Mouse (Mus musculus) G1E (cell line): ENCODE measurements around the gene Krtap5-2.

Experiments
- CTCF ChIP-seq: IDR thresholded peaks from 2 replicates; pipeline ENCODE4 v1.5.1; 2012; ENCODE audit warnings: low read depth, low read length, inconsistent platforms, mixed read lengths
- GATA1 ChIP-seq: IDR thresholded peaks from 2 replicates; pipeline ENCODE4 v1.6.1; 2012; ENCODE audit warnings: borderline replicate concordance, low read length, inconsistent platforms, mixed read lengths
- GATA2 ChIP-seq: IDR thresholded peaks from 2 replicates; pipeline ENCODE4 v1.6.1; 2012; ENCODE audit warnings: low read depth, low read length, inconsistent platforms, borderline replicate concordance
- POLR2AphosphoS5 ChIP-seq: IDR thresholded peaks from 2 replicates; pipeline ENCODE4 v1.6.1; 2012; ENCODE audit warnings: low read depth, low read length, inconsistent platforms; ENCODE audit not compliant: insufficient replicate concordance
- TAL1 ChIP-seq: conservative IDR thresholded peaks from 2 replicates; pipeline ENCODE4 v1.6.1; 2012; ENCODE audit warnings: low read depth, low read length, inconsistent platforms, mixed read lengths

GRCm38 (mm10) chr7:142148633-142149032 lies 27.2 kb downstream of the Krtap5-2 start:
- no peak for TF ChIP-seq POLR2AphosphoS5
- TF ChIP-seq CTCF = no peak
- no peak for TF ChIP-seq GATA1
- TF ChIP-seq TAL1 = no peak
- TF ChIP-seq GATA2 = no peak
